Mouse (Mus musculus): ENCODE measurements at regions not wholly inside any gene's neighbourhood (a gene's known extent, or its start where the extent isn't known, plus 50 kb on each side); places are given as distances from the start of the nearest gene placed in this dataset.

DNA sequence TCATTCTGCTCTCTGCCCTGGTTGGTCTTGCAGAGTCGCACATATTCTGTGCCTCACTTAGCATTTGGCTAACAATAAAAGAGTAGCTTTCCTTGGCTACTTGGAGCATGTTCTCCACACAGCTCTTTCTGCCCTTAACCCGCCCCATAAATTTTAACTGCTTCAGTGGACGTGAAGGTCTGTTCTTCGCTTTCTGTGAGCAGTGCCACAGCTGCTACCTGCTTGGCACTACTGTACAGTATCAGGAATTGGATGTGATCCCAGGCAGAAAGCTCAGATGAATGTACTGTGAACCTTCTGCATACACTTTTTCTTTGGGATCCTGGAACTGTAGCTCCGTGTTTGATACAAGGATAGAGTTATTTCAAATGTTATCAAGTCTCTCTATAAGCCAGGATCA is 939.4 kb downstream of the Epha4 start:
- 74% methylated on average over 5 of the region's 5 CpGs for WGBS
- Histone ChIP-seq H3K27ac (ENCODE audit: insufficient read depth, low read depth, low read length) (no peak overlapping the region), H3K4me1 (ENCODE audit: control insufficient read depth, insufficient read depth, insufficient read length, low read length) (no peaks in the 10 kb centered on the region), H3K27me3 (ENCODE audit: control insufficient read depth, insufficient read depth, low read length) (no peaks in the 10 kb centered on the region), H3K4me3 (ENCODE audit: low read depth, low read length) (no peak overlapping the region), H3K36me3 (ENCODE audit: control insufficient read depth, insufficient read depth, low read length) (no peaks in the 10 kb centered on the region)
- TF ChIP-seq CTCF (IDR thresholded peaks at IDR 0.05; ENCODE audit: extremely low read depth, insufficient read length, insufficient replicate concordance, low read depth, low read length) (no peak), POLR2A (IDR thresholded peaks at IDR 0.05; ENCODE audit: low read depth, low read length) (no peak)

DNA sequence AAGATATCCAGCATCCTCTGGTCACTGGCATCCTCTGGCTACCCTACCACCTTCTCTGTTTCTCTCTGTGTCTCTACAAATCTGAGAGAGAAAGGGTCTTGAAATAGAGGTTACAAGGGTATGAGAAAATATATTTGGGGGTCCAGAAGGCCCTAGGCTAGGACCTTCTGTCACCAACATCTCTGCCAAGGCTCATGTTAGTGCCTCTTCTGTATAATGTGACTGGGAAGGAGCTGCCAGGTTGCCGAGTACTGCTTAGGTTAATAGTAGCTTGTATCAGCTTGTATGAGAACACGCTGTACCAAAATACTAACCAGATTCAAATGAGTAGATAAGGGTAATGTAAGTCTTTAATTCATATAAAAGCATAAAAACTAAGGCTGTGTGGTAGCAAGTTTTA is 929.0 kb downstream of the Epha4 start:
- Histone ChIP-seq H3K36me3 (ENCODE audit: control insufficient read depth, insufficient read depth, low read length) (no peaks in the 10 kb centered on the region), H3K4me1 (ENCODE audit: control insufficient read depth, insufficient read depth, insufficient read length, low read length) (no peaks in the 10 kb centered on the region), H3K4me3 (ENCODE audit: low read depth, low read length) (no peak overlapping the region), H3K27me3 (ENCODE audit: control insufficient read depth, insufficient read depth, low read length) (no peaks in the 10 kb centered on the region), H3K27ac (ENCODE audit: insufficient read depth, low read depth, low read length) (no peak overlapping the region)
- 94% methylated on average over 2 of the region's 2 CpGs for WGBS
- TF ChIP-seq POLR2A (IDR thresholded peaks at IDR 0.05; ENCODE audit: low read depth, low read length) (no peak), CTCF (IDR thresholded peaks at IDR 0.05; ENCODE audit: extremely low read depth, insufficient read length, insufficient replicate concordance, low read depth, low read length) (no peak)

DNA sequence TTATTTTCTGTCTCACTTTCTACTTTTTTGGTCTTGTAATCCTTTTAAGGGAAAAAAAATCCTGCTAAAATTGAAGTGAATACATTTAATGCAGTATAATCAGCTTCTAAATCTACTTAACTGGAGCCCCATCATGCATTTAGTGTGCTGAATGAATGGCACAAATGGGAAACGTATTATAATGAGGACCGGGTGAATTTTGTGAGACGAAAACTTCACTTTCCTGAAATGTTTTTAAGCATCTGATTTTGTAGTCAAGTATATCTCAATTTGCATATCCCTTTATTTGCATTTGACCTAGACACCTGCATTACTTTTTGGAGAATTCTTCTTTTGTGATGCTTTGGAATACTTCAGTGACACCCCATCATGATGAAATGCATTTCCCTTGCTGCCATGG is 889.1 kb downstream of the Epha4 start:
- Histone ChIP-seq H3K27ac (ENCODE audit: insufficient read depth, low read depth, low read length) (no peak overlapping the region), H3K36me3 (ENCODE audit: control insufficient read depth, insufficient read depth, low read length) (no peaks in the 10 kb centered on the region), H3K4me1 (ENCODE audit: control insufficient read depth, insufficient read depth, insufficient read length, low read length) (no peaks in the 10 kb centered on the region), H3K27me3 (ENCODE audit: control insufficient read depth, insufficient read depth, low read length) (no peaks in the 10 kb centered on the region), H3K4me3 (ENCODE audit: low read depth, low read length) (no peak overlapping the region)
- WGBS: 89% methylated on average over 3 of the region's 3 CpGs
- TF ChIP-seq CTCF (IDR thresholded peaks at IDR 0.05; ENCODE audit: extremely low read depth, insufficient read length, insufficient replicate concordance, low read depth, low read length) (no peak), POLR2A (IDR thresholded peaks at IDR 0.05; ENCODE audit: low read depth, low read length) (no peak)

DNA sequence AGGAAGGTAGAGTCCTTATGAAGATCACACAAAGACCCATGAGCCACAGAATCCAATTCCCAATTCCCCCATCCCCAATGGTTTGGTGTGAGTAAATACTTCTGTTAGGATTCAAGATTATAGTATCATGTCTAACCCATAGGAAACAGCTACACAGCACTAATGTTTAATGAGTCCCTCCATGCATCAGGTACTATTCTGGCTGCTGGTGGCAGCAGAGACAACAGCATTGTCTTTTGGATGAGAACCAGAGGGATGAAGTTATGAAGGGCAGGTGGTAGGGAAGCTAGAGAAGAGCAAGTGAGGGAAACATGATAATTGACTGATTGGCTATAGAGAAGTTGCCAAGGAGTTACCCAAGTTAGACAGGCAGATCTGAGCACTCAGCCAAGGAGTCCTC is 885.0 kb downstream of the Epha4 start:
- TF ChIP-seq POLR2A (IDR thresholded peaks at IDR 0.05; ENCODE audit: low read depth, low read length): no peak

DNA sequence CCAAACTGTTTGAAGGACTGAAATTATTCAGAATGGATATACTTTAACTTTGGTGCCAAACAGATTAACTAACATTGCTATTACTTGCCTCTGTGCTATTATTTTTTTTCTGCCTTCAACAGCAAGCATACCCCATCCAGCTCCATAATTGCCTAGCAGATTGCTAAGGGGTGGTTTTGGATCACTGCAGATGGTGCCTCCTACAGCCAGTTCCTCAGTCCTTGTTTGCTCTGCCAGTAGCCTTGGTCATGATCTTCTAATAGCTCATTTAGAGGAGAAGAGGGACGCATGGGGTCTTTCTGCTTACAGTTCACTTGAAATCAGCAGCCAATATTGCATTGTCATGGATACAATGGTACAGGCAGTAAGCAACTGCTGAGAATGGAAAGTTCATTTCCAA is 880.8 kb downstream of the Epha4 start:
- TF ChIP-seq CTCF (IDR thresholded peaks at IDR 0.05; ENCODE audit: extremely low read depth, insufficient read length, insufficient replicate concordance, low read depth, low read length): no peak
- no peak for TF ChIP-seq POLR2A (IDR thresholded peaks at IDR 0.05; ENCODE audit: low read depth, low read length)
- no peaks in the 10 kb centered on the region for H3K4me1 ChIP-seq (ENCODE audit: control insufficient read depth, insufficient read depth, insufficient read length, low read length)
- H3K4me3 ChIP-seq (ENCODE audit: low read depth, low read length): no peak overlapping the region
- no peaks in the 10 kb centered on the region for H3K27me3 ChIP-seq (ENCODE audit: control insufficient read depth, insufficient read depth, low read length)
- no peak overlapping the region for H3K27ac ChIP-seq (ENCODE audit: insufficient read depth, low read depth, low read length)
- WGBS: 70% methylated on average over 1 of the region's 1 CpGs
- no peaks in the 10 kb centered on the region for H3K36me3 ChIP-seq (ENCODE audit: control insufficient read depth, insufficient read depth, low read length)

More for the DNA sequence above, 885.0 kb downstream of the Epha4 start:
- Histone ChIP-seq H3K36me3 (ENCODE audit: control insufficient read depth, insufficient read depth, low read length) (no peaks in the 10 kb centered on the region), H3K27me3 (ENCODE audit: control insufficient read depth, insufficient read depth, low read length) (no peaks in the 10 kb centered on the region), H3K4me3 (ENCODE audit: low read depth, low read length) (no peak overlapping the region), H3K27ac (ENCODE audit: insufficient read depth, low read depth, low read length) (no peak overlapping the region), H3K4me1 (ENCODE audit: control insufficient read depth, insufficient read depth, insufficient read length, low read length) (no peaks in the 10 kb centered on the region)

DNA sequence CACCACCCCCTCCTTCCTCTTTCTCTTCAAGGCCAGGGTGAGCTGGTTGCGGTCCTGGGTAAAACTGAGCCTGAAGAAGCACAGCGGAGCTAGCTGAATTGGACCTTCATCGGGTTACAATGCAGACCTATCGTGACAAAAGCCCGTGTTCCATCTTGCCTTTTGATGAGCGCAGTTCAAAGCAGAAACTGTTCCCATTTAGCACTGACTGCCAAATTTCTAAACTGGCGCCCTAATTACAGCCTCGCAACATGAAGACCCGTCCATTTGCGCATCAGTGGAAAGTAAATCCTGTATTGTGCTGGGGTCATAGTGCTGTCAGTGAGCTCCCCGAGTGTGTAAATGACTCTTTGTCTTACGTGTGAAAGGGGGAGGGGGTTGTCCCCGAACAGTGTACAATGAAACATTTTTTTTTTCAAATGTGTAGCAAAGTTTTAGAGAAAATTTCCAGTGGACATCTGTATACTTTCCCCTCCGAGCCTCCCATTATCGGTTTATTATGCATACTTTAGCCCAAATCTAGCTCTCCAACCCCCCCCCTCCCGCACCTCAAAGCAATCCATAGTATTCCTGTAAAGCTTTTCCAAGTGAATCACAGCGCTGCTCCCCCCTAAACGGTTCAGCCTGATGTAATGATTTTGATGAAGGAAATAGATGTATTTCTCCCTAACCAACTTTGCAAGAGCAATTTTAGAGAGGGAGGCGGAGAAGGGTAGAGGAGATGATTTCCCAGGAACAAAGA is 877.4 kb downstream of the Epha4 start:
- WGBS: 86% methylated on average over 19 of the region's 19 CpGs
- H3K27ac ChIP-seq (ENCODE audit: insufficient read depth, low read depth, low read length): no peak overlapping the region
- H3K27me3 ChIP-seq (ENCODE audit: control insufficient read depth, insufficient read depth, low read length): no peaks in the 10 kb centered on the region
- TF ChIP-seq POLR2A (IDR thresholded peaks at IDR 0.05; ENCODE audit: low read depth, low read length): no peak
- no peak for TF ChIP-seq CTCF (IDR thresholded peaks at IDR 0.05; ENCODE audit: extremely low read depth, insufficient read length, insufficient replicate concordance, low read depth, low read length)
- no peak overlapping the region for H3K4me3 ChIP-seq (ENCODE audit: low read depth, low read length)
- H3K36me3 ChIP-seq (ENCODE audit: control insufficient read depth, insufficient read depth, low read length): no peaks in the 10 kb centered on the region
- no peaks in the 10 kb centered on the region for H3K4me1 ChIP-seq (ENCODE audit: control insufficient read depth, insufficient read depth, insufficient read length, low read length)

DNA sequence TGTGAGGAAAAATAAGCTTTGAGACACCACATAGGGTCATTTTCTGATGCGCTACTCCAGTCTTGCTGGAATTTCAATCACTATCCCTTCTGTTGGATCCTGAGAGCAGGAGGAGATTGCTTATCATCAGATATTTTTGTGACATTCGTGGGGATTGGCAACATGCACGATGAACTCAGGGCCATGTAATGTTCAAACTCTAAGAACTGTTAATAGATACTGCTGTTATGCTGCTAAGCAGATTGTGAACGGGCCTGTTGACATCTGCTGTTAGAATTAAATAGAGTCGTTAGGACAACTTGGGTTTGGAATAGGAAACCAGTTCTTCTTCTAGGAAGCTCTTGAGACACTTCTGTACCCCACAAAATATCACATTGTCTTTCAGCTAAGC is 876.9 kb downstream of the Epha4 start:
- H3K27me3 ChIP-seq (ENCODE audit: control insufficient read depth, insufficient read depth, low read length): no peaks in the 10 kb centered on the region
- no peak for TF ChIP-seq CTCF (IDR thresholded peaks at IDR 0.05; ENCODE audit: extremely low read depth, insufficient read length, insufficient replicate concordance, low read depth, low read length)
- no peak overlapping the region for H3K4me3 ChIP-seq (ENCODE audit: low read depth, low read length)
- no peaks in the 10 kb centered on the region for H3K36me3 ChIP-seq (ENCODE audit: control insufficient read depth, insufficient read depth, low read length)
- H3K4me1 ChIP-seq (ENCODE audit: control insufficient read depth, insufficient read depth, insufficient read length, low read length): no peaks in the 10 kb centered on the region
- 74% methylated on average over 5 of the region's 5 CpGs for WGBS
- no peak overlapping the region for H3K27ac ChIP-seq (ENCODE audit: insufficient read depth, low read depth, low read length)
